Mouse (Mus musculus) urinary bladder, postnatal 14 days (tissue): ENCODE measurements at regions not wholly inside any gene's neighbourhood (a gene's known extent, or its start where the extent isn't known, plus 50 kb on each side); places are given as distances from the start of the nearest gene placed in this dataset.

Experiments
- DNase-seq: peaks from one replicate; pipeline ENCODE4 v3.0.0; 2021; ENCODE audit warnings: low spot score

- DNase-seq: peak; percentile 16
Measured at GRCm38 (mm10) chr6:36004701-36005100, 383.2 kb upstream of the Chrm2 start.

GRCm38 (mm10) chr6:36002090-36002489, 385.8 kb upstream of the Chrm2 start:
- DNase-seq: no peak

GRCm38 (mm10) chr6:35988891-35989290, 399.0 kb upstream of the Chrm2 start:
- DNase-seq: no peak

DNA sequence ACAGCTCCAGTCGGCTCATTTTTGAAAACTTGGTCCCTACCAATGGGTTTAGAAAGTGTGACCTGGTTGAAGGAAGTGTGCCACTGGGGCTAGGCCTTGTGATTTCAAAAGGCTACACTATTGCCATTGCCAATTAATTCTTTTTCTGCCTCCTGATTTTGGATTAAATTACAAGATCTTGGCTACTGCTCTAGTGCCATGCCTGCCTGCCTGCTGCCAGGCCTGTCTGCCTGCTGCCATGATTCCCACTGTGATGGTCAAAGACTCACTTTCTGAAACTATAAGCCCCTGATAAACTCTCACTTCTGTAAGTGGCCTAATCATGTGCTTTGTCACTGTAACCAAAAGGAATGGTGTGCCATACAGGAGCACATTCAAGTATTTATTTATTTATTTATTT, 400.4 kb upstream of the Mtpn start:
- no peak for DNase-seq

DNA sequence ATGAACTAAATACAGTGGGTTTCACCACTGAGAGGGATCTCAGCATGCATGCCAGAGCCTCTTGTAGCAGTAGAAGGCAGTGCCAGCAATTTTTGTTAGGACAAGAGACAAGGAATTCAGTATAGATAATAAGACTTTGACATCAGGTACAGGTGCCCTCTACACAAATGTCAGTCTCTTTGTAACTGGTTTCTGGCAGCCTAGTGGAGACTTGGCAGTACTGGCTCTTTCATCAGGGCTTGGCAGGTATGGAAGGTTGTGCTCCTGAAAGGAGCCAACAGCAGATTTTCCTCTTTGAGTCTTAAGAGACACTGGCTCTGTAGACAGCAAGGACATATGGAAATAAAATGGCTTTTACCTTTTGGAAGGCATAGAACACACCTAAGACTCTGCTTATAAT, 384.5 kb upstream of the Mtpn start:
- DNase-seq: no peak

GRCm38 (mm10) chr6:35897990-35898389, 358.3 kb upstream of the Mtpn start:
- no peak for DNase-seq

DNA sequence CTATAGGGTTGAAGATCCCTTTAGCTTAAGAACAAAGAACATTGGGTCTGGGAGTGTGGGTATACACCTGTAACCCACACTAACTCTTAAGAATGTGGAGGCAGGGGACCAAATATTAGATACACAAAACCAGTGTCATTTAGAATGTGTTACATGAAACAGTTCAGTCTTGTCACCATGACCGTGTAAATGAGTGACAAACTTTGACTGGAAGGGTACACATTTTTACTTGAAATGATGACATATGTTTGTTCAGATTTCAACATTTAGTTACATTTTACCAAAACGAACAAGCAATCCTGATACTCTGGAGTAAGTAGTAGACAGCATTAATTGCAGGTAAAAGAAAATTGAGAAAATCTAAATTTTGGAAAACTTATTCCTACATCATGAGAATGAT, 356.0 kb upstream of the Mtpn start:
- DNase-seq: no peak

DNA sequence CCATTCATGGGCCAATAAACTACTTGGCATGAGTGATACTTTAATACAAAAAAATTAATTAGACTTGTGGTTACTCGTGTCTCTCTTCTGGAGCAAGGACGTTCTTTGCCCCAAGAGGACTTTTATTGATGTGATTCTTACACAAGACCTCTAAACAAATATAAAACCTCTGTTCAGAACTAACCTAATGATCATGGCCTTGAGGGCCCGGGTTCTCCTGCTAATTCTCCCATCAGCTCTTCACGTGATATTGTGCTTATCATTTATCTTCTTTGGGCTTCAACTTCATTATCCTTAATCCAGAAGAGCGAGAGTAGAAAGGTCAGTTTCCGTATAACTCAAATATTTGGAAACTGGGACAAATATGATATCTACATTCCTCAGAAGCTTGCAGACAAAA, 335.0 kb upstream of the Mtpn start:
- DNase-seq: no peak

DNA sequence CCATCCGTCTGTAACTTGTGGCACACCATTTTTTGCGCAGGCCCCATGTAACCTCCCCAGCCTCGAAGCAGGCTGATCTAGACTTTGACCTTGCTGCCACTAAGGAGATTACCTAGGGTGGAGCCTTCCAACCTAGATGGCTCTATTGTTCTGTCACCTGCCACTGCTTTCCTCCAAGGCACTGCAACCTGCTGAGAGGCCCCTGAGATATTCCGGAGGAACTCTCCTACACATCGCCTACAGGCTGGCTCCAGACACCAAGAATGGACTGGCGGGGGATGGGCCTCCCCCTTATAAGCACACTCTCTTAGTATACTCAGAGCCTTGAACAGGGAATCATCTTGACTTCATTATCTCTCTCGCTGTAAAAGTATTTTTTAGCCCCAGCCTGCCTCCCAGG, 331.7 kb upstream of the Mtpn start:
- DNase-seq: no peak

DNA sequence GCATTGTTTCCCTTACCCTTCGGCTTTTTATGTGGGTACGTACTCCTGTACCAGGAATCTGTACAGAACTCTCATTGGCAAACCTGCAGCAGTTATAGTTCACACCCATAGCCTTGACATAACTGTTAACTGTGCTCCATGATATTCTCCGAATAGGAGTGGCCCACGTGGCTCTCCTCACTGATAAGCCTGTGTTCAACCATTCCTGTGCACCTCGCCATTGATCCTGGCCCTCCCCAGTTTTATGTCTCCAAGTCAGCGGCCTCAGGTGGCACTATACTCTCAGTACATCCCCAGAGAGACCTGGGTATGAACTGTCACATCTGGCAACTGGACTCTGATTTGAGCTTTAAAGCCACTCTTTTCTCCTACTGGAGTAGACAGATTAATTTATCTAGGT, 324.5 kb upstream of the Mtpn start:
- DNase-seq: no peak

GRCm38 (mm10) chr6:35853993-35854392, 314.3 kb upstream of the Mtpn start:
- no peak for DNase-seq

DNA sequence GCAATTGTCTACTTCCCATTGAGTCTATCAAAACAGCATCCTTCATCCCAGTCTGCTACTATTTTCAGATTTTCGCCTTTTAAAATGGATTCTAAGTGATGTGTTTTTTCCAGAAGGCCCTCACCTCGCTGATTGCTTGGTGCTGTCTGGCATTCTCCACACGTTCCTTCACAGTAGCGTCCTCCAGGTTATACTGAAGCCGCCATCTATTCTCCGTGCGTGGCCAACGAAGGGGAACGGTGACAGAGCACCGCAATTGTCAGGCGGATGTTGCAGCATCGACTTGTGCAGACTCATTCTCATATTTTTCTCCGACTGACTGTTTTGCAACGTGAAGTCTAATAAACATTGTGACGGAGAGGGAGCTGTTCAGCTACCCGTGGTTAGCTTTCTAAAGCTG, 277.0 kb upstream of the Mtpn start:
- DNase-seq: no peak

DNA sequence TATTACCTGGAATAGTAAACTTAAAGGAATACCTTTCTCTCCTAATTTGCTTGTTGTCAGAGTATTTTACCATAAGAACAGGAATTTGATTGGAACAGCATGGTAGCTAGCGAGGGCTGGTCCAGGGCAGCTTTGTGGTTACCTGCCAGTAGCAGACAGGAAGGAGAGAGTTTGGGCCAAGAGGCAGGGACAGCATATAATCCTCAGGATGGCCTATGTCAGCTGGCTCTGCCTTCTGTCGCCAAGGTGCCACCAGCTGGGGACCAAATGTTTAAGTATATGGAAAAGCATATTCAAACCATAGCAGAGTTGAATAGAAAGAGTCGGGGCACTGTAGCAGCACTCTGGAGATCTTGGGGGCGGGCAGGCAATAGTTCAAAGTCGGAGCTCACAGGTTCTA, 274.8 kb upstream of the Mtpn start:
- no peak for DNase-seq

DNA sequence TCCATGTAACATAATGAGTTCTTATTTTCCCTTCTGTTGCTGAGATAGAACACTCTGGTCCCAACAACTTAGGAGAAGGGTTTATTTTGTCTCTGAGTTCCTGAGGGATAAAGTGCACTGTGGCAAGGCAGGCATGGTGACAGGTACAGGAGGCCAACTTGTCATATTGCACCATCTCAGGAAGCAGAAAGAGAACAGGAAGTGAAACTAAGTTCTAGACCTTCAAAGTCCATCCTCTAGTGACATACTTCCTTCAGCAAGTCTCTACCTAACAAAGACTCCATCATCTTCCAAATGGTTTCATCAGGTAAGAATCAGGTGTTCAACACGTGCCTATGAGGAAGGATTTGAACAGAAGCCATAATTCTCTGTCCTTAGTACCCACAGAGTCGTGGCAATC, 266.1 kb upstream of the Mtpn start:
- no peak for DNase-seq

GRCm38 (mm10) chr6:35804041-35804440, 264.4 kb upstream of the Mtpn start:
- DNase-seq: no peak

DNA sequence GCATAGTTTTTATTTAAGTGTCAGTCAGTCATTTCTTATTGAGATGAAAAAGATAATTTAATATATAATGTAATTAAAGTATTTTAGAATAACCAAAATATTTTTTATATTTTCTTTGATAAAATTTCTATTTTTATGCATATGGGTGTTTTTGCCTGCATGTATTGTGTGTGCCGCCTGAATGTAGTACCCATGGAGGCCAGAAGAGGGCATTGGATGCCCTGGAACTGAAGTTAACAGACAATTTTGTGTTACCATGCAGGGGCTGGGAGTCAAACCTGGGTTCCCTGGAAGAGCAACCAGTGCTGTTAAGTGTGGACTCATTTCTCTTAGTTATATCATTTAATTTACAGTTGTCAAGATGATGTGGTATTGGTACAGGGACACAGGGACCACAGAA, 240.0 kb upstream of the Mtpn start:
- DNase-seq: no peak

- DNase-seq: no peak
Measured at GRCm38 (mm10) chr6:35770907-35771306, 231.2 kb upstream of the Mtpn start.

DNA sequence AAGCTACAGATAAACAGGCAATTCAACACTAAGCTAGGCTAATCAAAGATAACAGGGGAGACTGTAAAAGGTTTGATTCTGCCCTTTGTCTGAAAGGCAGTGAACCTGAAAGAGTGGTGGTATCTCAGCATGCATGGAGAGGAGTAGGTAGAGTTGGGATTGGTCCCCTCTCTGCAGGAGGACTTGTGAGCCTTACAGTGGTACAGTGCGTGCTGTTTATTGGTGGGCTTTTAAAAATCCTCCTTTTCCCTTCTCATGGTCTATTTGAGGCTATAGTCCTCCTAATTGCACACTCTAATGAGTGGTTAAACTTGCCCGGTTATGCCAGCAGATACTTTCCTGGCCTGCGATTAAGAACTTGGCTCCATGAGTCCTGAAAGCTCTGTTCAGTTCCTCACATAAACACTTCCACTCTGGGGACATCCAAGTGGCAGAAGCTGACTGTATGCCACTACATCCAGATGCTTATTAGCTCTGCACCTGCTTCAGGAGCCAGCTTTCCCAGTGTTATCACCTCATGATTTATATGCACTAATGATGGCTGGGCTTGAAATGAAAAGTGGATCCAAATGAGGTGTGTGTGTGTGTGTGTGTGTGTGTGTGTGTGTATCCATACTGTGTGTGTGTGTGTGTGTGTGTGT, 220.0 kb upstream of the Mtpn start:
- DNase-seq: no peak

- DNase-seq: no peak
Measured at GRCm38 (mm10) chr6:35746034-35746433, 206.3 kb upstream of the Mtpn start.

DNA sequence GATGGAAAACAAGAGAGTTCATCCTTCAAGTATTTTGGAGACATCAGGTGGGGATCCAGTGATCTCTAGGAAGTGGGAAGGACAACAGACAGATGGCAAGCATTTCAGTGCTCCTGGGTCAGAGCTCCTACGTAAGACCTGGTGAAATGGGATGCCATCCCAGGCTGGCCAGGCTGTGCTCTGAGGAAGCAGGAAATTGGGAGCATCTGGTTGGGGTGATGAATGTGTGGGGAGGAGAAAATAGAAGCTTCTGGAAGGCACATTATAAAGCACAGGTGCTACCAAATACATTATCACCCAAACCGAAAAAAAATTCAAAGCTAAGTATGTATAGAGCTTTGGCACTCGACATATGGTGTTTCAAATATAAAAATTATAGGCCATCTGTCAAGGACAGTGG, 165.9 kb upstream of the Mtpn start:
- no peak for DNase-seq

DNA sequence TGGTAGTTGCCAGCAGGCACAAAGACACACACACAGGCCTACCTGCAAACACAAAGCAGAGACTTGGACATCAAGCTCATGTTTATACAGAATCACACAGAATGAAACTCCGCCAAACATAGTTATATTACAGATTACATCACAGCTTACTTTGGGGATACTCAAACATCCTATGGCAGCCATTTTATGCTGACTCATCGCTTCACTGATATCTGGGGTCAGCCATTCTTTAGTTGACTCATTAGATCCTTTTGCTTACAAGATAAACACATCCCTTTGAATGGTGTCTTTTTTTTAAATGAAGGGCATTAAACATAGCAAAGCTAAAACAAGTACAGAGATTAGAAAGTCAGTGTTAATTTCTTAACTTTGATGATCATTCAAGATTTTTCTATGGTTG, 127.4 kb upstream of the Mtpn start:
- no peak for DNase-seq

- DNase-seq: no peak
Measured at GRCm38 (mm10) chr6:35651401-35651800, 111.7 kb upstream of the Mtpn start.

GRCm38 (mm10) chr6:35645210-35645609, 105.5 kb upstream of the Mtpn start:
- no peak for DNase-seq

GRCm38 (mm10) chr6:35640672-35641071, 101.0 kb upstream of the Mtpn start:
- no peak for DNase-seq

DNA sequence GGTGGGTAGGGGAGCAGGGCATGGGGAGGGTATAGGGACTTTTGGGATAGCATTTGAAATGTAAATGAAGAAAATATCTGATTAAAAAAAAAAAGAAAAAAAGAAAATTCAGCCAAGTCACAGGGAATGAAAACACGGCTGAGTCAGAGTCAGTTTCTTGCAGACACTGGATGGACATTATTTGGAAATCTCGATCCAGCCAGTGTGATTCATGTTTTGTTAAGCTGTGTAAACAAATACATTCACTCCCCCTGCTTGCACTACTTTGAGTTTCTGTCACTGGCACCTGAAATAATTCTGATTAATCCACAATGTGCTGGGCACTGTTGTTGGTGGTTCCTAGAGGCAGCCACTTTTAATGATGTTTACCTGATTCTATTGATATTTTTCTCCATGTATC, 68.6 kb upstream of the Mtpn start:
- DNase-seq: no peak
